Mouse (Mus musculus) sigmoid colon, adult 10 weeks (tissue): Measurements from ENCODE around the gene Spsb3. TPM values are rescaled to one million over a fixed set of nuclear protein-coding genes. Genes with fewer than 3 reads are reported as not detected.

ENCODE experiments used
- polyA plus RNA-seq: library from polyadenylated mRNA; stranded (reverse); fragments of 350-450 nt; fragmentation: Illumina TruSeq; extraction: RNeasy Lipid Tissue Mini Kit (QIAGEN cat#74804); gene quantifications from one replicate; pipeline ENCODE4 v1.2.3, GENCODE M21; 2014; ENCODE audit warnings: low read depth, low replicate concordance

The Spsb3 gene
- polyA plus RNA-seq: not detected

DNA sequence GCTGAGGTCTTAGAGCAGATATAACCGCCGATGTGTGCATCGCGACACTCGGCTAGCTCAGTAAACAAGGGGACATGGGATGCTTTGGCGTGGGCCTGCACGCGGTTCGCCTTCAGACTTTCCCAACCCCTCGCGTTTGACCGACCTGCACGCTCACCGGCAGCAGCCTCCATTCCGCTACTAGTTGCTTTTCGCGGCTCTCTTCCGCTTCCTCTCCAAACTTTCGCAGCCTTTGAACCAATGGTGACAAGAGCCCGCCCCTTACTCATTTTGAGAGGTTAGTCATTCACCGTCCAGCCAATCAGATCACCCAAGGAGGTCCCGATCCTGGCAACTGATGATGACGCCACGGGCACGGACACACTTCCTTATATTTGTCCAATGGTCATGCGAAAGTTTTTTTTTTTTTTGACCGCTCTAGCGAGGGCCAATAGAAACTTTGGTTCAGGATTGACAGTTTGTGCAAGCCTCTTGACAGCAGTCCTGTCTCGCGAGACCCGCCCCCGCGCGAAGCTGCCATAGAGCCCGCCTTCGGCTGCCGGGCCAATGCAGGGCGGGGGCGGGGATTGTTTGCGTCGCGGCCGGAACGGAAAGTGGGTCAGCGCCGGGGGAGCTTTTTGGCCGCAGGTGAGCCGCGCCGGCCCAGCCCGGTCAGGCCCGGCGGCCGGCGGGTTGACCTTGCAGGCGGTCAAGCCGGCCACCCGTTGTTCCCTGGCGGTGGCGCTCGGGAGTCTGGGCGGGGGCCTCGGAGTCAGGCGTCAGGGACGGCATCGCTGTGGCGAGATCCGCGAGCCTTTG is at the start of gene Spsb3, which contains the start of gene Nubp2:
Gene Spsb3 (plus strand): TSS at position 510 of the 798 bp plus-strand sequence.
Gene Nubp2 (minus strand): TSS at position 216 of the 798 bp plus-strand sequence.

GRCm38 (mm10) chr17:24839842-24840241 is 46.6 kb upstream of the Spsb3 start, which contains the start of gene Hagh:
Gene Hagh (plus strand): TSS chr17:24840143.

DNA sequence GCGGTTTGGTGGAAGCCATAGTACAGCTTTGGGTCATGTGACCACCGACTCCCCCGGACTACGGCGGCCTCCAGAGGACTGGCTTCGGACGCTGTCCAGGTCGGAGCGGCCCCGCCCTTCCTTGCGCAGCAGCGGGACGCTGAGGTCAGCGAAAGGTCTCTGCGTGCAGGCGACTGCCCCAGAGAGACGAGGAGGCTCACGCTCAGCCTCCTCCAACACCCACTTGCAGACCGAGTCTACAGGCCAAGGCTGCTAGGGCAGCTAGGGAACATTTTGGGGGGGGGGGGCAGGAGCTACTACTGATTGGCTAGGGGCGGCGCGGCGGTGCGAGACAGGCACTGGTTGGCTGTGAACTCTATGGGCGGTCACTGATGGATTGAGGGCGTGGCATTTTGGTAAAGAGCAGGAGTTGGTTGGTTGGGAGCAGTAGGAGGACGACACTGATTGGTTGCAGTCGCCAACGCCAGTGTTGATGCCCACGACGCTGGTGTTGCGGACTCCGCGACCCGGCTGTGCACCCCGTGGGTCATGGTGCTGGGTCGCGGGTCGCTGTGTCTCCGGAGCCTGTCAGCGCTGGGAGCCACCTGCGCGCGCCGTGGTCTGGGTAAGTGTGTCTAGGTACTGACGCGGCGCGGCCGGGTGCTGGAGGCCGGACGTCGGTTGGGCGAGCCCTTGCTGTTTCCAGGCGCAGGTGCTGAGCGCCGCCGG is 36.2 kb upstream of the Spsb3 start, which contains the start of gene Fahd1:
Gene Fahd1 (minus strand): TSS at position 300 of the 708 bp plus-strand sequence.

GRCm38 (mm10) chr17:24865776-24866175 is 20.7 kb upstream of the Spsb3 start, which contains the start of gene Igfals:
Gene Igfals (plus strand): TSS chr17:24865997.

DNA sequence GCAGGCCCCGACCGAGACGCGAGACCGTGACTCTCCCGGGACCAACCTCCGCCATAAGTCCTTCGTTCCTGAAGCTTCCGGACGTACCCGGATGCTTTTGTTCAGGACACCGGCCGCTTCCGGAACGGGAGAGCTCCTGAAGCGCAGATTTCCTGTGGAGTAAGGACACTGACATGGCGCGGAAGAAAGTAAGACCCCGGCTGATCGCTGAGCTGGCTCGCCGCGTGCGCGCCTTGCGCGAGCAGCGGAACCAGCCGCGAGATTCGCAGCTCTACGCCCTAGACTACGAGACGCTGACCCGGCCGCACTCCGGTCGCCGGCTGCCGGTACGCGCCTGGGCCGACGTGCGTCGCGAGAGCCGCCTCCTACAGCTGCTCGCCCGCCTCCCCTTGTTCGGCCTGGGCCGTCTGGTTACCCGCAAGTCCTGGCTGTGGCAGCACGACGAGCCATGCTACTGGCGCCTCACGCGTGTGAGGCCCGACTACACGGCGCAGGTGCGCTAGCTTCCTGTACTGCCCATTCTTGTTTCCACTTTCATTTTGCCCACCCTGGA is 8.6 kb downstream of the Spsb3 start, which contains the start of the genes Eme2 and Mrps34:
Gene Eme2 (minus strand): TSS at position 93 of the 553 bp plus-strand sequence.
Gene Mrps34 (plus strand): TSS at position 122 of the 553 bp plus-strand sequence.

DNA sequence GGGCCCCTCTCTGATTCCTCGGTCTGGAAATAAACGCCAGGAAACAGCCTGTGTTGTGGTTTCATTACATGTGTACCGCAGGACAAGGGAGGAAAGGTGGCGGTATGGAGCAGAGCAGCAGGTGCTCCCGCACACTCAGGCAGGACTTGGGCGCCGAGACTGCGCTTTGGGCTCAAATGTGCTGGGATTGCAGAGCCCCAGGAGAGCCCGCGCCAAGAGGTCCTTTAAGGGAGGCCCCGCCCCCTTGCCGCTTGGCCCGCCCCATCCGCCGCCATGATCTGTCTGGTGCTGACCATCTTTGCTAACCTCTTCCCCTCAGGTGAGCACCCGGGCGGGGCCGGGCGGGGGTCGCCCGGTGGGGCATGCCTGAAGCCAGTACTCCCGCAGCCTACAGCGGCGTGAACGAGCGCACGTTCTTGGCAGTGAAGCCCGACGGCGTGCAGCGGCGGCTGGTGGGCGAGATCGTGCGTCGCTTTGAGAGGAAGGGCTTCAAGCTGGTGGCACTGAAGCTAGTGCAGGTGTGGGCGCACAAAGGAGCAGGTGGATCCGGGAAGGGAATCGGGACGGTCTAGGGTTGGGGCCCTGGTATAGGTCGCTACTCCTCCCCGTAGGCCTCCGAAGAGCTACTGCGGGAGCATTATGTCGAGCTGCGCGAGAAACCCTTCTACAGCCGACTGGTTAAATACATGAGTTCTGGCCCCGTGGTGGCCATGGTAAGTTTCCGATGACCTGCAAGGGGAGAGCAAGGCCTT is 10.0 kb downstream of the Spsb3 start, which contains the start of gene Nme3:
Gene Nme3 (plus strand): TSS at position 260 of the 752 bp plus-strand sequence.

DNA sequence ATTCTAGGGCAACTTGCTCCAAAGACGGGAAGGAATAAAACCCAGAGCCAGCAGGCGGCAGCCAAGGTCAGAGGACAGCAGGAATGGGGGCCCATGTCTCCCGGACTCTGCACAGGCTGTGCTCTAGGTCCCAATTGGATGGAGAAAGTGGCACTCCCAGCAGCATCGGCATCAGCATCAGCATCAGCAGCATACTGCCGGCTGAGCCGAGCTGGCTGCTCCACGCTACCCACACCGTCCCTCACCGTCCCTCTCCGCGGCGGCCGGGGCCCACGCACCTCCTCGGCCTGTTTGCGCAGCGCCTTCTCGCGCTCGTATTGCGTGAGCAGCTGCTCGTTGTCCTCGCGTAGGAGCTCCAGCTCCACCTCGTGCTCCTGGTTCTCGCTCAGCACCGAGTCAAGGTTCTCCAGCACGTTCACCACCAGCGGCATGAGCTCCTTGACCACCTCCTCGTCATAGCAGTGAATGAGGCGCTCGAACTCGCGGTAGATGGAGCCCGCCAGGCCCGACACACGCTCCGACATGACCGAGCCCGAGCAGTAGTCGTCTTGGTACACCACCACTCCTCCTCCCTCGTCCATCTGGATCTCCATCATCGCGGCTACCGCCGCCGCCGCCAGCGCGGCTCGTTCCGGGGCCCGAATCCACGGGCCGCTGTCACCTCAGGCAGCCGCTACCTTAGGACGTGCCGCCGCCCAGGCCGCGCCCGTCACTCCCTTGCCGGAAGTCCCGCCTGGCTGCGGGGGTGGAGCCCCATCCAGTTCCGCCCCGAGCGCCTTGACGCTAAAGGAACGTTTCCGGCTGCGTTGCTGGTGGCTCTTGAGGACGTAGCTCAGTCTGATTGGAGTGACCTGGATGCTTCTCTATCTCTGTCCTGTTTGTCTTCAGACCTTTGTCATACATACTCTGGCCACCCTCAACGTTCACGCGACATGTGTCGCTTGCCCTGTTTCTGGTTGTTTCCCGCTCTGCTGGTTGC is 50.1 kb downstream of the Spsb3 start, which contains the start of gene Mapk8ip3:
Gene Mapk8ip3 (minus strand): TSS at position 719 of the 979 bp plus-strand sequence.

Other genes starting within 250 kb of the Spsb3 start
- gene Slc9a3r2, start 236.3 kb upstream of the Spsb3 start, polyA plus RNA-seq: 6.4 TPM
- gene Npw, start 228.2 kb upstream of the Spsb3 start, polyA plus RNA-seq: not detected
- 3.1 TPM for gene Zfp598, start 217.0 kb upstream of the Spsb3 start, polyA plus RNA-seq
- gene Syngr3, start 196.7 kb upstream of the Spsb3 start, polyA plus RNA-seq: 1.1 TPM
- gene Gfer, start 190.5 kb upstream of the Spsb3 start, polyA plus RNA-seq: 13.7 TPM
- 14.0 TPM for gene Noxo1, start 190.4 kb upstream of the Spsb3 start, polyA plus RNA-seq
- not detected for gene Tbl3, start 179.0 kb upstream of the Spsb3 start, polyA plus RNA-seq
- not detected for gene Rnf151, start 168.6 kb upstream of the Spsb3 start, polyA plus RNA-seq
- 513 TPM for gene Rps2, start 168.5 kb upstream of the Spsb3 start, polyA plus RNA-seq
- 96.4 TPM for gene Ndufb10, start 162.2 kb upstream of the Spsb3 start, polyA plus RNA-seq
- gene Rpl3l, start 158.8 kb upstream of the Spsb3 start, polyA plus RNA-seq: not detected
- 5.8 TPM for gene Msrb1, start 150.0 kb upstream of the Spsb3 start, polyA plus RNA-seq
- not detected for gene Hs3st6, start 133.7 kb upstream of the Spsb3 start, polyA plus RNA-seq
- gene Meiob, start 82.4 kb upstream of the Spsb3 start, polyA plus RNA-seq: 0.95 TPM
- 10.6 TPM for gene Hagh, start 46.5 kb upstream of the Spsb3 start, polyA plus RNA-seq
- 194 TPM for gene Fahd1, start 36.3 kb upstream of the Spsb3 start, polyA plus RNA-seq
- gene Igfals, start 20.6 kb upstream of the Spsb3 start, polyA plus RNA-seq: not detected
- 2.7 TPM for gene Nubp2, start 294 bp upstream of the Spsb3 start, polyA plus RNA-seq
- 2.0 TPM for gene Eme2, start 8.4 kb downstream of the Spsb3 start, polyA plus RNA-seq
- gene Mrps34, start 8.5 kb downstream of the Spsb3 start, polyA plus RNA-seq: 1.8 TPM
- 1.0 TPM for gene Nme3, start 9.9 kb downstream of the Spsb3 start, polyA plus RNA-seq
- 7.2 TPM for gene Mapk8ip3, start 50.3 kb downstream of the Spsb3 start, polyA plus RNA-seq
- 62.0 TPM for gene Jpt2, start 74.0 kb downstream of the Spsb3 start, polyA plus RNA-seq
- gene Cramp1l, start 129.1 kb downstream of the Spsb3 start, polyA plus RNA-seq: 12.3 TPM
- 8.1 TPM for gene Ift140, start 129.4 kb downstream of the Spsb3 start, polyA plus RNA-seq
- gene Tmem204, start 196.9 kb downstream of the Spsb3 start, polyA plus RNA-seq: 2.8 TPM
- 3.0 TPM for gene Telo2, start 229.3 kb downstream of the Spsb3 start, polyA plus RNA-seq
- gene Ptx4, start 234.1 kb downstream of the Spsb3 start, polyA plus RNA-seq: not detected
- 4.3 TPM for gene Clcn7, start 246.7 kb downstream of the Spsb3 start, polyA plus RNA-seq